Mouse (Mus musculus) megakaryocyte progenitor cell, adult 5-6 weeks (primary cell): Measurements from ENCODE around the gene Dnajc14. TPM values are rescaled to one million over a fixed set of nuclear protein-coding genes. Genes with fewer than 3 reads are reported as not detected.
A peak's percentile ranks its signal among the peaks of the same experiment; 100 is the strongest.

Experiments used
- ATAC-seq: replicated peaks from 2 replicates; pipeline ENCODE4 v1.8.0; 2016; ENCODE audit warnings: mild to moderate bottlenecking, moderate TSS enrichment, inconsistent platforms; ENCODE audit not compliant: poor library complexity
- total RNA-seq, 2 experiments: library from RNA; stranded (forward) in 1 of 2; stranded (reverse) in 1 of 2; fragments of 157-497, 149-512 nt in 1 of 2; fragments of 200-1000 nt in 1 of 2; gene quantifications; 2 replicates each; pipeline versions ENCODE4 v1.2.3 to v1.2.4; 2015 to 2017

The Dnajc14 gene
- total RNA-seq (2015) (14.9 and 19.2 TPM in 2 replicates), total RNA-seq (2017) (33.4 and 36.4 TPM in 2 replicates)

DNA sequence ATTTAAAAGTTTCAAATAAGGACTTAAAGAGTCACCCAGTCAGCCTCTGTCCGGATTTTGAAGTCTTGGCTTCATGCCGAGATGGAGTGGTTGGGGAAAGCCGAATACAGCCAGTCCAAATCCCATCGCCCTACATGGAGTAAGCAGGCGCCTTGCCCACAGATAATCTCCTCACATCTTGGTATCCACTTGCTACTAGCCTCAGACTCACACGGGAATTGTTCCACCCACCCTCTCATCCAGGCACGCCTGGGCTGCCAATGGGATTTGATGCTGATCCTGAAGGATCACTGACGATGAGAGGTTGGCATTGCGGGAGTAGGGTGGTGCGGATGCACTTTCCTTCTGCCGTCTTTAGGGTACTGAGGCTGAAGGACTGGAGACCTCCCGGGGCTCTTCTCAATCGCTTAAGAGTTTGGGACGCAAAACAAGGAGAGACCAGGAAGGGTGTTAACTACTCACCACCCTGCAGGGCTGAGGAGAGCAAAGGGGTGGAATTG, at the start of gene Dnajc14:
Dnajc14 (plus strand) TSS at position 292 of the 500 bp plus-strand sequence.
- ATAC-seq, result 0 out of 2 replicates have a peak, but pooled peaks have one; percentile 0

DNA sequence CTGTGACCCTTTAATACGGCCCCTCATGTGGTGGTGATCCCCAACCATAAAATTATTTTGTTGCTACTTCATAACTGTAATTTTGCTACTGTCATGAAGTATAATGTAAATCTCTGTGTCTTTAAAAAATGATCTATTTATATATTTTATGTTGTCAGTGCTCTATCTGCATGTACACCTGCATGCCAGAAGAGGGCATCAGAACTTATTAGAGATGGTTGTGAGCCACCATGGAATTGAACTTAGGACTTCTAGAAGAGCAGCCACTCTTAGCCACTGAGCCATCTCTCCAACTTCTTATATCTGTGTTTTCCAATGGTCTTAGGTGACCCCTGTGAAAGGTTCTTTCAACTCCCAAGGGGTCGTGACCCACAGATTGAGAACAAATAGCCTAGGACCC, 31.0 kb upstream of the Dnajc14 start:
- ATAC-seq, result peak; percentile 61; the same call in 1 of the 2 replicates

DNA sequence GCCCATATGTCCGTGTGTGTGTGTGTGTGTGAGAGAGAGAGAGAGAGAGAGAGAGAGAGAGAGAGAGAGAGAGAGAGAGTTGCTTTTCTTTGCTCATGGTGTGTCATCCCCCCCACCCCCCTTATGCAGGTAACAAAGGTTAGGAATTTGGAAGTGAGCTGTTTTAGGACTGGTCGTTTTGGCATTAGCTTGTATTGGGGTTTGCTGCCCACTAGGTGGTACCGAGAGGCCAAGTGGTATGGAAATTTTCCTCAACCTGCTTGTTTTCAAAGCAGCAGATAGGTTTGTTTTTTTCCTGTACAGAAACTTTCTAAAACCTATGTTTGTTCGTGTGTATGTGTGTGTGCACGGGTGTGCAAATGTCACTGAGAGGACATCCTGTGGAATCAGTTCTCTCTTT, 30.2 kb upstream of the Dnajc14 start:
- ATAC-seq, result peak; percentile 84

DNA sequence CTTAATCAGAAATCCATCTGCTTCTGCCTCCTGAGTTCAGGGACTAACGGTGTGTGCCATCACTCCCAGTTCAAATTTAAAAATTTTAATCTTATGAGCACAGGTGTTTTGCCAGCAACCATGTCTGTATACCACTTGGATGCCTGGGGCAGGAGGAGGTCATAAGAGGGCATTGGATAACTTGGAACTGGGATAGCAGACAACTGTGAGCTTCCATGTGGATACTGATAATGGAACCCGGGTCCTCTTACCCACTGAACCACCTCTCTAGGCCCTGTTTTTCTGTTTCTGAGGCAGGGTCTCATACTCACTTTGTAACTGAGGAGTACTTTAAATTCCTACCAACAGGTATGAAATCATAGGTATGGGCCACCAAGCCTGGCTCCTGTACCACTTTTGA, 25.4 kb upstream of the Dnajc14 start:
- ATAC-seq, result no peak

DNA sequence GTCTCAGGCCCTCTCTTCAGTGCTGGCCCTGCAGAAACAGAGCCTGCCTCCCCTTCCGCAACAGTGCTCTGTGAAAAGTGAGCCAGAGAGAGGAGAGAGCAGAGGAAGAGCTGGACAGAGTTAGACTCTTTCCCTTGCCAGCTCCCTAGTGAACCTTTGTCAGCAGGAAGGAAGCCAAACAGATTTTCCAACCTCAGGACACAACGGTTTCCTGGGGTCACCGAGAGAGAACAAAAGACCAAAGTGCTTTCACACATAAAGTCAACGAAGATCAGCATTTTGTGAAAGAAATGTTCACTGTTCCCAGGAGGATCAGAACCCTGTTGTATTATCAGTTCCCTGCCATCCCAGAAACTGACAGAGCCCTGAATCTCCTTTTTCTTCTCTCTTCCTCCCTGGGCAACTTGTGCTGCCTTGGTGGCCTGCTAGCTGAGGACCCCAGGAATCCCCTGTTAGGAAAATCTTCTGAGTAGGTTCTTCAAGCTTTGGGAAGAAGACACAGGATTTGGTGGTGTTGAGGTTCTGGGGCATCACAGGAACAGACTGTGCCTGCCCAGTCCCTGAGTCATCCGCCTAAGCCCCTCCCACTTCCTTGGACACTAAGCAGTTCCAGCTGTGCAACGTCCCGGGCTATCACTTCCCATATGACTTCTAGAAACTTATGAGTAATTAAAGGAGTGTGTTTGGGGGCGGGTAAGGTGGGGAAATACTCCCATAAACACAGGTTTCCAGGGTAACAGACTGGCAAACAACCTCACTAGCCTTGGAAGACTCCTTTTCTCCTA, 24.7 kb upstream of the Dnajc14 start:
- peak; percentile 93 for ATAC-seq

DNA sequence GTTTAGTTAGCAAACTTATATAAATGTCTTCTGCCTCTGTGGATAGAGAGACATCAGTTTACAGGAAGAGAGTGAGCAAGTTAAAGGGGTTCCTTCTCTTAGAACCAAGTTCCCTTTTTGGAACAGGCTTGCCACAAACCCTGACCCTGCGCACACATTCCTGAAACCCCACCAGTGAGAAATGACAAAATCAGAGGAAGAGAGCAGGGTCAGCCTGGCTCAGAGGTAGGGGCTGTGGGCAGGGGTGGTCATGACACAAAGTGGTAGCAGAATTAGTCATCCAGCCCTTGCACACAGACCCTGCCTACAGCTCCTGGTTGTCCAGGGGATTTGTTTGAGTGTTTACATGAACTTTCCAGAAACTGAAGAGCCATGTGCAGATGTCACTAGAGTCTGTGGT, 23.7 kb upstream of the Dnajc14 start:
- ATAC-seq, result peak; percentile 77

DNA sequence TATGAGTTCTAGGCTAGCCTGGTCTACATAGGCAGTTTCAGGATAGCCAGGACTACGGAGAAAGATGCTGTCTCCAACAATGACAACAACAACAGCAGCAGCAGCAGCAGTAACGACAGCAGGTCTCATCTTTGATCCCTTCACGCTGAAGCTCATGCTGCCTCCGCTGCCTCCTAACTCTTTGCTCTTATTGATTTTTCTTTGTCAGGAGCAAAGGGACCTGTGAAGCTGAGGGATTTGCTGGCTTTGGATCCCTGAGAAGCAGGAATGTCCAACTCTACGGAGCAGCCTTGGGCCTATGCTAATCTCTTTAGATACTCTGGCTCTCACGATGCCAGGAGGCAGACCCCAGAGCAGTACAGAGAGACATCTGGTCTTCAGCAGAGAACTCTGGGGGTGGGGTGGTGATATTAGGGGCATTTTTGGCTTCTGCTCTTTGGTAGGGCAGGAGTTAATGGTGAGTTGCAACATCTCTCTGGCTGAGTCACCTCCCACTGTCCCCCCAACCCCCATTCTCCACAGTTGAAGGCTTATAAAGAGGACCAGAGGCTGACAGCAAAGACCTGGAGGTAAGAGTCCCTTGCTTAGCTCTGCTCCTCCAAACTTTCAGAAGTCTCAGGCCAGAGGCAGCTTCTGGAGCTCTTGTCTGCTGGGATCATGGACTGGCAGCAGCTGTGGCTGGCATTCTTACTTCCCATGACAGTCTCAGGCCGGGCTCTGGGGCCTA, 13.3 kb upstream of the Dnajc14 start, which contains the start of gene Mmp19:
Mmp19 (plus strand) TSS at position 513 of the 727 bp plus-strand sequence.
- ATAC-seq, result peak; percentile 69

DNA sequence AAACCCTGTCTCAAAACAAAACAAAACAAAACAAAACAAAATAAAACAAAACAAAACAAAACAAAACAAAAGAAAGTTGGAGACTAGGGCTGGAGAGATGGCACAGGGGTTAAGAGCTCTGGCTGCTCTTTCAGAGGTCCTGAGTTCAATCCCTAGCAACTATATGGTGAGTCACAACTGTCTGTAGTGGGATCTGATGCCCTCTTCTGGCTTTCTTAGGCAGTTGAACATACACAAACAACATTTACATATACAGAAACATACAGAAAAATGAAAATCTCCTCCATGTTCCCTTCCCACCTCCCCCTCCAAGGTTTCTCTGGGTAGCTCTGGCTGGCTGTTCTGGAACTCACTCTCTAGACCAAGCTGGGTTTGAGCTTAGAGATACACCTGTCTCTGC, 11.8 kb upstream of the Dnajc14 start:
- peak; percentile 30; the same call in 1 of the 2 replicates for ATAC-seq

DNA sequence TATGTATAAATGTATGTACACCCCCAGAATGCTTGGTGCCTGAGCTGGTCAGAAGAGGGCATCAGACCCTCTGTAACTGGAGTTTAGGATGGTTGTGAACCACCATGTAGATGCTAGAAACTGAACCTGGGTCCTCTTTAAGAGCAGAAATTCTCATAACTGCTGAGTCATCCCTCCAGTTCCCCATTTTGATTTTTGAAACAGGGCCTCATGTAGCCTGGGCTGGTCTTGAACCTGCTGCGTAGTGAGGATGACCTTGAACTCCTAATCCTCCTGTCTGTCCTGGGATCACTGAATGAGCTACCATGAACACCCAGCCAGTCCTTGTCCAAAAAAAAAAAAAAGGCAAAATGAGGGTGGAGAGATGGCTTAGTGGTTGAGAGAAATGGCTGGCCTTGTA, 10.6 kb upstream of the Dnajc14 start:
- ATAC-seq, result no peak

DNA sequence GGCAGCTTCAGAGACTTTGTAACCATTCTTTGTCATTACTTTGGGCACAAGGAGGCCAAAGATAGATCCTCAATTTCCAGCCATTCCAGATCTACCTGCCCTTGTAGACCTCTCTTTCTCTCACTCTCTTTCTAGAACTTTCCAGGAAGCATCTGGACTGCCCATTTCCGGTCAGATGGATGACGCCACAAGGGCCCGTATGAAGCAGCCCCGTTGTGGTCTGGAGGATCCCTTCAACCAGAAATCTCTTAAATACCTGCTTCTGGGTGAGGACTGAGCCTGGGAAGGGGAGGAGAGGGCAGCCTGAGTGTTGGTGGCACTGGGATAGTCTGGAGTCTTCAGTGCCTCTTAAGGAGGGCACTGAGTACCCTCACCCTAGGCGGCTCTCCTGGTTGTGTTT, 9.5 kb upstream of the Dnajc14 start:
- peak; percentile 30; the same call in 1 of the 2 replicates for ATAC-seq

DNA sequence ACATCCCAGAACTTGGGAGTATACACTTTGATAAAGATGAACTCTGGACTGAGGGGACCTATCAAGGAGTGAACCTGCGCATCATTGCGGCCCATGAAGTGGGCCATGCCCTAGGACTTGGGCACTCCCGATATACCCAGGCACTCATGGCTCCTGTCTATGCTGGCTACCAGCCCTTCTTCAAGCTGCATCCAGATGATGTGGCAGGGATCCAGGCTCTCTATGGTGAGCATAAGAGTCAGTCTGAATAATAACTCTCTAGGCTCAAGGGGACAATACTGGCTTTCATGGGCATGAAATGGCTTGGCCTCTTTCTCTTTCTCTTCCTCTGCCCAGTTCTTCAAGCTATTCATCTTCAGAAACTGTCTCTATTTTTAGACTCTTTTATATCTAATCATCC, 8.3 kb upstream of the Dnajc14 start:
- ATAC-seq, result no peak

DNA sequence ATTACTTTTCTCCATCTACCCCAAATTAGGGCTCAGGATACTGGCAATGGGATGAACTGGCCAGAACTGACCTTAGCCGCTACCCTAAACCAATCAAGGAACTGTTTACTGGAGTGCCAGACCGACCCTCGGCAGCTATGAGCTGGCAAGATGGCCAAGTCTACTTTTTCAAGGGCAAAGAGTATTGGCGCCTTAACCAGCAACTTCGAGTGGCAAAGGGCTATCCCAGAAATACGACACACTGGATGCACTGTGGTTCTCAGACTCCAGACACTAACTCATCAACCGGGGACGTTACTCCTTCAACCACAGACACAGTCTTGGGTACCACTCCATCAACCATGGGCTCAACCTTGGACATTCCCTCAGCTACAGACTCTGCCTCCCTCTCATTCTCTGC, 5.2 kb upstream of the Dnajc14 start:
- ATAC-seq, result no peak

DNA sequence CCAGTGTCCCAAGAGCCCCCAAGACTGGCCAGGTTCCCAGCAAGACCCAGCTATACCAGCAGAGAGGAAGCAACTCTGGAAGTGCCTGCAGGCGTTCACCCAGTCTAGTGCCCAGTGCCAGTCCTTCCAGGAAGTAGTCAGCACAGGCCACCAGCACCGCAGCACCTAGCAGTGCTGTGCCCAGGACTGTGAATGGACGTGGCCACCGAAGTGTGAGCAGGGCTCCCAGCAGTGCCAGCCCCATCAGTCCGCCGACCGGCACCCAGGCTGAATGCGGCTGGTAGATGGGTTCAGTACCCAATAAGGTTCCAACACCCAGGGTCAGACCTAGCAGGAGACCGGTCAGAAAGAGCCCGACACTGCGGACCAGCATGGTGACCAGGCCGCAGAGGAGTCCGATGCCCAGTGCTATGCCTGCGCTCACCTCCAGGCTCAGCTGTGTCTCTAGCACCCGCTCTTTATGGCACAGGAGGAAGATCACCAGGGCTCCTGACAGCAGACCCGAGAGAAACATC, 1.8 kb upstream of the Dnajc14 start:
- no peak for ATAC-seq

DNA sequence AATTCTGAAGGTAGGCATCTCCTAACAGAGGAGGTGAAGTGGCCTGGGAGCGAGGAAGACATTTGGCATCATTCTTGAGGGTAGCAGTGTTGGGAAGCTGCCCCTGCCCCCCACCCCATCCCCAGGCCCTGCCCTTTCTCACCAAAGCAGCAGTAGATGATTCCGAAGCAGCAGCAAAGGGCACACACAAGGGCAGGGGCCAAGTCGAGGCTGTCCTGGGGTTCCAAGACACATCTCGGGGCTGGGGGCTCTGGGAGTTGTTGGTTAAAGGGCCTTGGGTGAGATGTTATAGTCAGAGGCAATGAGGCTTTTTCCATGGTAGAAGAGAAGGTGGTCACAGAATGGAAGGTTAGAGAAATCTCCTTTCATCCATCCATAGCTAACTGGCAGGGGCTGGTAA, 906 bp upstream of the Dnajc14 start:
- ATAC-seq, result no peak

DNA sequence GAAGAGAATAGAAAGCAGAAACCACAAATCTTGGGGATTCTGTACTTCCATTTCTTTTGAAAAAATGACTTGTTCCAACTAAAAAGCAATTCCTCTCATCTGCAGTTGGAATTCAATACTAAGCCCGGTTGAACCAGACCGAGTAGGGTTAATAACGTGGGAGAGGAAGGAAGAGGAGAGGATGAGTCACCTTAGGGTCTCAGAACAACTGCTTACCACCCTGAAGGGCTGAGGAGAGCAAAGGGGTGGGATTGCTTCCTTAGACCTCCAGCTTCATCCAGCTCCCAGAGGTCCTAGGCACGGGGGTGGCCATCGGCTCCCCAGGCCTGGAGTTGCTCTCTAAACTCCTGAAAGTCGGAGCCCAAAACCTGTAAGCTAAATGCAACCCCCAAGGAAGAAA, 501 bp upstream of the Dnajc14 start:
- ATAC-seq, result no peak

DNA sequence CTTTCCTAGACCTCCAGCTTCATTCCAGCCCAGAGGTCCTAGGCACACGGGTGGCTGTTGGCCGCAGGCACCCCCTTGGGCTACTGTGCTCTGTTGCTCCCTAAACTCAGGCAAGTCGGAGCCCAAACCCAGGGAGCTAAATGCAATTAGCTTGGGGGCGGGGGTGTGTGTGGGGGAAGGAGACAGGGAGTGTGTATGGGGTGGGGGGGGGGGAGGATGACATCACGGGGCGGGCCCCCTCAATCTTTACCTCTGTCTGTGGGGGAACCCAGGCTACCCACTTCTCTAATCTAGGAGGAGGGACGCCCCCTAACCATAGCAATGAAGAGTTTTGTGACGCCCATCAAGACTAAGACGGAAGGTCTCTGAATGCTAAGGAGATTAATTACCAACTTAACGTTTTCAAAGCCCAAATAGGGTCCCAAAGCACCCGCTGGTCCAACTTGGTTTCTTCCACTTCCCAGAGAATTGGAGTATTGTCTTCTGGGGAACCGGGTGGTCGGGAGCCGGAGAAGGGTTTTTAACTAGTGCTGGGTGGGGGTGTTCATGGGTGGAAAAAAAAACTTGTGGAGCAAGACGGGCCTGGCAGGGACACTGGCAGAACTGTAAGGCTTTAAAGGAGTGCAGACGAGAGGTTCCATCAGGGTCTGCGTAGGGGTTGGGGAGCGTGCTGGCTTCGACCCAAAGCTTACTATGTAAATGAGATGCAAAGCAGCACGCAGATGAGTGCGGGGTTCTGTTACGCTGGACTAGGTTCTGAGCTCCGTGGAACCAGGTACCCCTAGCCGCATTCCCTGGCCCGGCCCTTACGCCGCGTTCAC, 619 bp downstream of the Dnajc14 start, which contains the start of gene Tmem198b:
Tmem198b (minus strand) TSS at position 100 of the 821 bp plus-strand sequence.
- ATAC-seq, result peak; percentile 24

DNA sequence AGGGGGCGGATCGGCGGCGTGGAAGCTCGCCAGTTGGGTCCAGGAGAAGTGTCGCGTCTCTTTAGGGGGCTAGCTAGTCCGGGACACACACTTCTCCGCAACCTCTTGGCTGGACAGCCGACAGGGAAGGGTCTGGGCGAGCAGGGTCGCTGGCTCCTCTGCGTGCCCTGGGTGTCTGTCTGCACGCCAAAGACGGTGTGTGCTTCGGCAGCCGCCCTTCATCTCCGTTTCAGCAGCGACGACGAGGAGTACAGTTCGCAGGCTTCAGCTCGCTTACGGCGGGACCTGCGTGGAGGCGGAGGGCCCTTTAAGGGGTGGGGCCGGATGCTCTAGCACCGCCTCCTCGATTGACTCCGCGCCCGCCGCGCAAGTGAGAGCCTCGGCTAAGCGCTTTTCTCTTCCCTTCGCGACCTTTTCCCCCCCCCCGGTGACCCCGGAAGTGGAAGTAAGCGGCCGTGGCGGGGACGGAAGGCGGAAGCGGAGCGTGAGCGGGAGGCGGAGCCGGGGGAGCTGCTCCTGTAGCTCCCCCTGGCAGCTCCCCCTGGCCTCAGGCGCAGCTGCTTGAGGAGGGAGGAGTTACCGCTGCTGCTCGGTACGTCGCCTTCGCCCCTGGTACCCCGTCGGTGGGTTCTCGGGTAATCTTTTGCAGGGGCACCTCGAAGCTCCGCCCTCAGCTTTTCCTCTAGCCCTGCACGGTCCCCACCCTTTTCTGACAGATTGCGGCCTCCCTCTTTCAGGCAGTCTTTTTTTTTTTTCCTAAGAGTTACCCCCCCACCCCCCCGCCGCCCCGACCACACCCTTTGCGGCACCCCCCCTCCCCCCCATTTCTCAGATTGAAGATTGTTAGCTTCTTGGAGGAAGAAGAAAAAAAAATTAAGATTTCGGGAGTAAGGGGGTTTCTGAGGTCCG, 1.5 kb downstream of the Dnajc14 start:
- ATAC-seq, result peak; percentile 83

DNA sequence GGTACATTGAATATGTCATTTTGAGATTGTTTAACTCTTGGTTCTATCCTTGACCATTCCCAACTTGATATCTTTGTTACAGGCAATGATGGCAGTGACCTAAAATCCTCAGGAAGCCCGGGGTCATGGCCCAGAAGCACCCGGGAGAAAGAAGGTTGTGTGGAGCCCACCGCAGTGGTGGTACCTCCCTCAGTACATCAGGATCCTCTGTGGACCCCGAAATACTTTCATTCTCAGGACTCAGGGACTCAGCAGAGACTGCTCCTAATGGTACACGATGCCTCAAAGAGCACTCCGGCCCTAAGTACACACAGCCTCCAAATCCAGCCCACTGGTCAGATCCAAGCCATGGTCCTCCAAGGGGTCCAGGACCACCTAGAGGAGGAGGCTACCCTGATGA, 2.2 kb downstream of the Dnajc14 start:
- no peak for ATAC-seq

DNA sequence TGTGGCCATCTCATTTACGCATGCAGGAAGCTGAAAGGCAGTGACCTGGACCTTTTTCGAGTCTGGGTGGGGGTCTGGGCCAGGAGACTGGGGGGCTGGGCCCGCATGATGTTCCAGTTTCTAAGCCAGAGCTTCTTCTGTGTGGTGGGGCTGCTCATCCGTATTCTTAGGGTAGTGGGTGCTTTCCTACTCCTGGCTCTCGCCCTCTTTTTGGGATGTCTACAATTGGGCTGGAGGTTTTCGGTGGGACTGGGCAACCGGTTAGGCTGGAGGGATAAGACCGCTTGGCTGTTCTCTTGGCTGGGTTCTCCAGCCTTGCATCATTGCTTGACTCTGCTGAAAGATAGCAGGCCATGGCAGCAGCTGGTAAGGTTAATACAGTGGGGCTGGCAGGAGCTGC, 3.2 kb downstream of the Dnajc14 start:
- no peak for ATAC-seq

DNA sequence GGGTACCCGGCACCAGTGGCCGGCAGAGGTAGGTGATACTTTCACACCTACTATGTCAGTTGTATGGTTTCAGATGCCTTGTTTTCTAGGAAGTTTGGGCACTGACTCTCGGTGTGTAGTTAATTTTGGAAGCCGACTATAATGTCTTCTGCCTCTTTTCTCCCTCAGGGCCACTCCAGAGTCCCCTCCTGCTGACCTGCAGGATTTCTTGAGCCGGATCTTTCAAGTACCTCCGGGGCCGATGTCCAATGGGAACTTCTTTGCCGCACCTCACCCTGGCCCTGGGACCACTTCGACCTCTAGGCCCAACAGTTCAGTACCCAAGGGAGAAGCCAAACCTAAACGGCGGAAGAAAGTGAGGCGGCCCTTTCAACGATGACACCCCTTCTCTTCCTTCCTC, 13.2 kb downstream of the Dnajc14 start, which contains the start of gene Sarnp:
Sarnp (plus strand) TSS at position 301 of the 400 bp plus-strand sequence.
- no peak for ATAC-seq
